Mouse (Mus musculus) liver, adult 2 months (tissue): Measurements from ENCODE around the gene Lsm7.

Experiments used
- CTCF ChIP-seq: fragments of 200-500 bp; IDR thresholded peaks from 2 replicates; pipeline ENCODE4 v1.5.1; 2011; ENCODE audit warnings: low read depth, low read length, control low read depth
- POLR2A ChIP-seq: fragments of 200-500 bp; IDR thresholded peaks from 2 replicates; pipeline ENCODE4 v1.6.1; 2011; ENCODE audit warnings: low read length, control low read depth; ENCODE audit not compliant: insufficient read depth; ENCODE audit errors: extremely low read depth

GRCm38 (mm10) chr10:80871581-80871980, 16.6 kb upstream of the Lsm7 start, which contains the start of gene Tmprss9:
- TF ChIP-seq CTCF = no peak
- TF ChIP-seq POLR2A = no peak
